Mouse (Mus musculus) kidney, adult 2 months (tissue): ENCODE results near the gene Tnfrsf18. TPM values are rescaled to one million over a fixed set of nuclear protein-coding genes. Genes with fewer than 3 reads are reported as not detected.

Experiments used
- DNase-seq: peaks from one replicate; pipeline ENCODE4 v3.0.0; 2021
- H3K27ac ChIP-seq: fragments of 200-500 bp; 2 replicates; pipeline ENCODE4 v1.5.1; 2012; ENCODE audit warnings: low read depth, low read length, control low read depth, inconsistent platforms; ENCODE audit not compliant: insufficient read depth
- H3K27me3 ChIP-seq: fragments of 200-500 bp; replicated peaks from 2 replicates; pipeline ENCODE4 v1.6.1; 2012; ENCODE audit warnings: mild to moderate bottlenecking, moderate library complexity, low read length, inconsistent platforms; ENCODE audit not compliant: control insufficient read depth, insufficient read depth
- H3K36me3 ChIP-seq: fragments of 200-500 bp; 2 replicates; pipeline ENCODE4 v1.6.1; 2012; ENCODE audit warnings: mild to moderate bottlenecking, moderate library complexity, low read length, inconsistent platforms; ENCODE audit not compliant: control insufficient read depth, insufficient read depth
- H3K4me1 ChIP-seq: fragments of 200-500 bp; 2 replicates; pipeline ENCODE4 v1.6.1; 2011; ENCODE audit warnings: low read length; ENCODE audit not compliant: control insufficient read depth, insufficient read depth
- H3K4me3 ChIP-seq: fragments of 200-500 bp; 2 replicates; pipeline ENCODE4 v1.5.1; 2011; ENCODE audit warnings: mild to moderate bottlenecking, low read depth, low read length, control low read depth; ENCODE audit not compliant: insufficient read depth
- CTCF ChIP-seq: fragments of 200-500 bp; conservative IDR thresholded peaks from 2 replicates; pipeline ENCODE4 v1.5.1; 2011; ENCODE audit warnings: low read depth, mild to moderate bottlenecking, control low read depth, low read length, moderate library complexity, mixed read lengths; ENCODE audit not compliant: insufficient read depth, insufficient read length
- POLR2A ChIP-seq: fragments of 200-500 bp; IDR thresholded peaks from one replicate; pipeline ENCODE4 v1.6.1; 2011; ENCODE audit warnings: low read depth, low read length, control low read depth
- WGBS: fragments of 180-500 bp; shearing (Covaris S2); methylation state at CpG from one replicate; pipeline ENCODE4 v1.1.7; 2018; 5-methylcytosine and 5-hydroxymethylcytosine counted together
- polyA plus RNA-seq: library from polyadenylated mRNA; depleted of rRNA; stranded (reverse); fragments of >200 nt; gene quantifications from 2 replicates; pipeline ENCODE4 v1.2.3, GENCODE M21; 2012; rRNA removed

The Tnfrsf18 gene
- polyA plus RNA-seq, 1 experiment, result 4.0 TPM

- H3K4me3 ChIP-seq, result no peak overlapping the region
- DNase-seq, result no peak
- WGBS, result 74% methylated on average over 2 of the region's 2 CpGs
- no peaks in the 10 kb centered on the region for H3K27me3 ChIP-seq
- H3K36me3 ChIP-seq, result no peaks in the 10 kb centered on the region
- H3K4me1 ChIP-seq, result peaks cover 3% of the 10 kb centered on the region; the same call in 1 of the 2 replicates
- TF ChIP-seq CTCF (no peak), POLR2A (no peak)
- H3K27ac ChIP-seq, result no peak overlapping the region
Observed at GRCm38 (mm10) chr4:156070716-156071115, 44.8 kb downstream of the Tnfrsf18 start.

DNA sequence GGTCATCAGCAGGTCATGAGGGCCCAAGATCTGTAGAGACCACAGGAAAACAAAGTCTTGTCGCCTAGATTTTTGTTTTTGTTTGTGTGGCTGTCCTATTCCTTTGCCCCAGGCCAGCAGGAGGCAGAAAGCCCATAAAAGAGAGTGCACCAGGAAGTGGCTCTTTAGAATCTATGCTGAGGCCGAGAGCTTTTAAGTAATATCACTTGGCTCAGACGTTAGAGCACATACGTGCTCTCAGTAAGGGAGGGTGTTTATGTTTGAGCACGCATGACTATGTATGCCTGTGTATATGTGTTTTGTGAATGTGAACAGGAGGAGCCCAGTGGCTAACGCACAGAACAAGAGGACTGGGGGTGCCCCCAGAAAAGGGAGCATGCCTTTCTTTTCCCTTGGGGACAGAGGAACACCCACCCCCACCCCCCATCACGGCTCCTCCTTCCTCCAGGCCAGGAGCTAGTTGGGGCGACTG, 51.0 kb downstream of the Tnfrsf18 start:
- Histone ChIP-seq H3K36me3 (no peaks in the 10 kb centered on the region), H3K4me1 (peaks cover 30% of the 10 kb centered on the region), H3K27ac (peak overlapping the region; percentile 78), H3K27me3 (no peaks in the 10 kb centered on the region), H3K4me3 (no peak overlapping the region)
- DNase-seq, result no peak
- 21% methylated on average over 8 of the region's 8 CpGs for WGBS
- TF ChIP-seq POLR2A (no peak), CTCF (0 out of 2 replicates have a peak, but pooled peaks have one; percentile 15)

DNA sequence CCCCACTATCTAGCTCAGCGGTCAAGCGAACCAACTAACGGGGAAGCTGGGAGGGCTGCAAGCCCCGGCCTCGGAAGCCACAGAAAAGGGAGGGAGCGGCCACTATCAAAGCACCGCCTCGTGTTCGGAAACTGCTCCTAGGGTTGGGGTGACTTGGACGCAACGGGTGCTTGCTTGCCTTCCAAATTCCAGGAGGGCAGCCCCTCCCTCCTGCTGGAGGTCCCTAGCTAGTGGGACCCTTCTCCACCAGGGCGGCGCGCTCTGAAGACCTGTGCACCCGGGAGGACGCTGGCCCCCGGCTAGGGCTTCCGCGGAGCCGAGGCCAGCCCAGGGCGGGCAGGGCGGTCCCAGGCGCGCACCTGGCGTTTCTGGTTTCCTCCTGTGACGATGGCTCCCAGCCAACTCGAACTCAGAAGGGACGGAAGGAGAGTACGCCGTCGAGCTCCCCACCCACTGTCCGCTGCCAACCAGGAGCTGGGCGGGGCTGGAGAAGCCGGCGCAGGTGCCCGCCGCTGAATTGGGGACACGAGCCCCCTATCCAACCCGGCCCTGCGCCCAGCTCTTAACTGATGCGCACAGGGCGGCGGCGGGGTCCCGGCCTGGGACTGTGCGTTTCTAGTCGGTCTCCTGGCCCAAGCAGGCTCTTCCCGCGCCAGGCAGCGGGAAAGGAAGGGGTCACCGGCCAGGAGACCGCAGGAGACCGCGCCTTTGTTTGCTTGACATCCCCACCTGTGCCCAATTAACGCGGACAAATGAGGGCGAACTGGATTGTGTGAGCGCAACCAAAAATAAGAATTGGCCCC, 51.7 kb downstream of the Tnfrsf18 start:
- no peaks in the 10 kb centered on the region for H3K36me3 ChIP-seq
- H3K27me3 ChIP-seq, result no peaks in the 10 kb centered on the region
- peaks cover 30% of the 10 kb centered on the region for H3K4me1 ChIP-seq
- DNase-seq, result peak; percentile 89
- H3K4me3 ChIP-seq, result peak overlapping the region; percentile 51
- WGBS, result 2% methylated on average over 58 of the region's 58 CpGs
- TF ChIP-seq CTCF (0 out of 2 replicates have a peak, but pooled peaks have one; percentile 18), POLR2A (no peak)
- peak overlapping the region; percentile 78 for H3K27ac ChIP-seq

Other genes starting within 250 kb of the Tnfrsf18 start
- 1.8 and 2.4 TPM in 2 replicates for gene Tmem88b, start 240.3 kb upstream of the Tnfrsf18 start, polyA plus RNA-seq
- 2.8 and 3.2 TPM in 2 replicates for gene Ankrd65, start 235.7 kb upstream of the Tnfrsf18 start, polyA plus RNA-seq
- 83.1 and 91.1 TPM in 2 replicates for gene Mrpl20, start 223.3 kb upstream of the Tnfrsf18 start, polyA plus RNA-seq
- 54.1 and 56.8 TPM in 2 replicates for gene Ccnl2, start 213.7 kb upstream of the Tnfrsf18 start, polyA plus RNA-seq
- gene Aurkaip1, start 194.9 kb upstream of the Tnfrsf18 start, polyA plus RNA-seq, result 164 and 195 TPM in 2 replicates
- 98.0 and 115 TPM in 2 replicates for gene Mxra8, start 186.5 kb upstream of the Tnfrsf18 start, polyA plus RNA-seq
- 123 and 174 TPM in 2 replicates for gene Dvl1, start 178.8 kb upstream of the Tnfrsf18 start, polyA plus RNA-seq
- gene Tas1r3, start 162.8 kb upstream of the Tnfrsf18 start, polyA plus RNA-seq, result 0.64 and 0.72 TPM in 2 replicates
- gene Cptp, start 156.7 kb upstream of the Tnfrsf18 start, polyA plus RNA-seq, result 46.2 and 53.1 TPM in 2 replicates
- gene Ints11, start 156.6 kb upstream of the Tnfrsf18 start, polyA plus RNA-seq, result 26.0 and 28.9 TPM in 2 replicates
- gene Pusl1, start 134.4 kb upstream of the Tnfrsf18 start, polyA plus RNA-seq, result 27.3 and 34.1 TPM in 2 replicates
- gene Acap3, start 134.3 kb upstream of the Tnfrsf18 start, polyA plus RNA-seq, result 14.6 and 18.3 TPM in 2 replicates
- 47.3 and 48.0 TPM in 2 replicates for gene Ube2j2, start 82.3 kb upstream of the Tnfrsf18 start, polyA plus RNA-seq
- 104 and 107 TPM in 2 replicates for gene C1qtnf12, start 63.8 kb upstream of the Tnfrsf18 start, polyA plus RNA-seq
- gene B3galt6, start 33.5 kb upstream of the Tnfrsf18 start, polyA plus RNA-seq, result 4.5 and 5.0 TPM in 2 replicates
- 55.1 and 60.4 TPM in 2 replicates for gene Sdf4, start 33.3 kb upstream of the Tnfrsf18 start, polyA plus RNA-seq
- gene Tnfrsf4, start 12.3 kb upstream of the Tnfrsf18 start, polyA plus RNA-seq, result 1.6 and 3.8 TPM in 2 replicates
- 20.7 and 27.5 TPM in 2 replicates for gene Ttll10, start 33.2 kb downstream of the Tnfrsf18 start, polyA plus RNA-seq
- gene 9430015G10Rik, start 83.8 kb downstream of the Tnfrsf18 start, polyA plus RNA-seq, result 8.7 and 11.7 TPM in 2 replicates
- gene Rnf223, start 104.3 kb downstream of the Tnfrsf18 start, polyA plus RNA-seq, result 0.15 and 0.31 TPM in 2 replicates
- 98.6 and 115 TPM in 2 replicates for gene Agrn, start 171.3 kb downstream of the Tnfrsf18 start, polyA plus RNA-seq
- 11.1 and 17.8 TPM in 2 replicates for gene Isg15, start 174.7 kb downstream of the Tnfrsf18 start, polyA plus RNA-seq
- 1.7 and 1.9 TPM in 2 replicates for gene AW011738, start 177.1 kb downstream of the Tnfrsf18 start, polyA plus RNA-seq
- 4.6 and 5.6 TPM in 2 replicates for gene Perm1, start 189.7 kb downstream of the Tnfrsf18 start, polyA plus RNA-seq
- 34.8 and 41.2 TPM in 2 replicates for gene Plekhn1, start 208.7 kb downstream of the Tnfrsf18 start, polyA plus RNA-seq
- gene Noc2l, start 209.8 kb downstream of the Tnfrsf18 start, polyA plus RNA-seq, result 46.1 and 46.5 TPM in 2 replicates
- gene Samd11, start 229.5 kb downstream of the Tnfrsf18 start, polyA plus RNA-seq, result 0.29 and 0.39 TPM in 2 replicates